Mouse (Mus musculus) small intestine, adult 2 months (tissue): ENCODE measurements around the gene D16Ertd472e. TPM values are rescaled to one million over a fixed set of nuclear protein-coding genes. Genes with fewer than 3 reads are reported as not detected.
A peak's percentile ranks its signal among the peaks of the same experiment; 100 is the strongest.

ENCODE experiments used
- H3K27ac ChIP-seq: fragments of 200-500 bp; 2 replicates; pipeline ENCODE4 v1.5.1; 2012; ENCODE audit warnings: low read depth, low read length, control low read depth, inconsistent platforms; ENCODE audit not compliant: insufficient read depth
- H3K27me3 ChIP-seq: fragments of 200-500 bp; 2 replicates; pipeline ENCODE4 v1.6.1; 2012; ENCODE audit warnings: mild to moderate bottlenecking, moderate library complexity, low read length, inconsistent platforms; ENCODE audit not compliant: control insufficient read depth, insufficient read depth
- H3K36me3 ChIP-seq: fragments of 200-500 bp; 2 replicates; pipeline ENCODE4 v1.6.1; 2012; ENCODE audit warnings: mild to moderate bottlenecking, low read length, control low read depth, inconsistent platforms; ENCODE audit not compliant: control insufficient read depth, insufficient read depth
- H3K4me1 ChIP-seq: fragments of 200-500 bp; 2 replicates; pipeline ENCODE4 v1.6.1; 2012; ENCODE audit warnings: low read length, inconsistent platforms, mixed read lengths; ENCODE audit not compliant: control insufficient read depth, insufficient read depth, insufficient read length
- H3K4me3 ChIP-seq: fragments of 200-500 bp; 2 replicates; pipeline ENCODE4 v1.5.1; 2012; ENCODE audit warnings: low read depth, mild to moderate bottlenecking, control low read depth, inconsistent platforms, low read length, moderate library complexity
- CTCF ChIP-seq: fragments of 200-500 bp; IDR thresholded peaks from 2 replicates; pipeline ENCODE4 v1.5.1; 2012; ENCODE audit warnings: low read depth, mild to moderate bottlenecking, control low read depth, inconsistent platforms, low read length, moderate library complexity, mixed read lengths; ENCODE audit not compliant: insufficient replicate concordance, insufficient read length; ENCODE audit errors: extremely low read depth
- POLR2A ChIP-seq: fragments of 200-500 bp; IDR thresholded peaks from 2 replicates; pipeline ENCODE4 v1.6.1; 2012; ENCODE audit warnings: low read depth, mild to moderate bottlenecking, control low read depth, inconsistent platforms, low read length, moderate library complexity
- WGBS: fragments of 180-500 bp; shearing (Covaris S2); methylation state at CpG from one replicate; pipeline ENCODE4 v1.1.7; 2018; 5-methylcytosine and 5-hydroxymethylcytosine counted together
- polyA plus RNA-seq: library from polyadenylated mRNA; depleted of rRNA; stranded (reverse); fragments of >200 nt; gene quantifications from 2 replicates; pipeline ENCODE4 v1.2.3, GENCODE M21; 2012

Gene D16Ertd472e
- polyA plus RNA-seq, 1 experiment, result 2.3 TPM

DNA sequence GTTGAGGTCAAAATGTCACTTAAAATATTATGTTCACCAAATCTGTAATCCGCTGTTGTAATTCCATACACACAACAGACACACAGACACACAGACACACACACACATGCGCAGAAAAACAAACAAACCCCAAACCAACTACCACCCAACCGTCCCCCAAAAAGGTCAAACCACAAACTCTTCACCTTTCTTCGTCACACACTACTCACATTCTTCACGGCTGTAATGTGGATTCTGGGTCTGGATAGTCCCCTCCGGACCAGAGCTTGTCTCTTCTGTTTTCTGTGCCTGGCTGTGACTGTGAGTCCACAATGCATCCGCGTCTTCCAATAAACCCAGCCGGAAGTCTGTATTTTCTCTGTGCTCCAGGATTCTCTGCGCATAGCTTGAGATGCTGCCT is 29.1 kb downstream of the D16Ertd472e start:
- Histone ChIP-seq H3K4me3 (no peak overlapping the region), H3K4me1 (0 out of 2 replicates have a peak, but pooled peaks cover 2% of the 10 kb centered on the region), H3K27ac (no peak overlapping the region), H3K36me3 (peaks cover 5% of the 10 kb centered on the region; the same call in 1 of the 2 replicates), H3K27me3 (no peaks in the 10 kb centered on the region)
- TF ChIP-seq POLR2A (no peak), CTCF (no peak)
- 94% methylated on average over 10 of the region's 10 CpGs for WGBS

DNA sequence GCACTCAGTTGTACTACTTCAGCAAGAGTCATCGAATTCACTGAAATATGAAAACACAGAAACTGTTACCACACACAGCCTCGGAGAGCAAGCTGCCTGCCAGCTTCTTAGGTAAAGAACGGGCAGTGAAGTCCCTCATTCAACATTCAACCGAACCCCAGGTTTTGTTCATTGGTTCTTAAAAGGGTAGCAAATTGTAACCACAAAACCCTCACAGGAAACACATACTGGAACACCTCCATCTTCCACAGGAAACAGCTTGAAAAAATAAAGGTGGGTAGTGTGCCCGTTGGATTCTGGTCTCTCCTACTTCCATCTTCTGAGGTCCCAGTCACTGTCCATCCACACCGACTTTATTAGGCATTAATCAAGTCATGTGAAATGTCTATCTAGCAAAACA is 30.0 kb downstream of the D16Ertd472e start:
- Histone ChIP-seq H3K27ac (peak overlapping the region; percentile 11; the same call in 1 of the 2 replicates), H3K36me3 (peaks cover 5% of the 10 kb centered on the region; the same call in 1 of the 2 replicates), H3K4me3 (no peak overlapping the region), H3K4me1 (0 out of 2 replicates have a peak, but pooled peaks cover 2% of the 10 kb centered on the region), H3K27me3 (no peaks in the 10 kb centered on the region)
- TF ChIP-seq POLR2A (no peak), CTCF (no peak)
- WGBS, result 81% methylated on average over 6 of the region's 6 CpGs

DNA sequence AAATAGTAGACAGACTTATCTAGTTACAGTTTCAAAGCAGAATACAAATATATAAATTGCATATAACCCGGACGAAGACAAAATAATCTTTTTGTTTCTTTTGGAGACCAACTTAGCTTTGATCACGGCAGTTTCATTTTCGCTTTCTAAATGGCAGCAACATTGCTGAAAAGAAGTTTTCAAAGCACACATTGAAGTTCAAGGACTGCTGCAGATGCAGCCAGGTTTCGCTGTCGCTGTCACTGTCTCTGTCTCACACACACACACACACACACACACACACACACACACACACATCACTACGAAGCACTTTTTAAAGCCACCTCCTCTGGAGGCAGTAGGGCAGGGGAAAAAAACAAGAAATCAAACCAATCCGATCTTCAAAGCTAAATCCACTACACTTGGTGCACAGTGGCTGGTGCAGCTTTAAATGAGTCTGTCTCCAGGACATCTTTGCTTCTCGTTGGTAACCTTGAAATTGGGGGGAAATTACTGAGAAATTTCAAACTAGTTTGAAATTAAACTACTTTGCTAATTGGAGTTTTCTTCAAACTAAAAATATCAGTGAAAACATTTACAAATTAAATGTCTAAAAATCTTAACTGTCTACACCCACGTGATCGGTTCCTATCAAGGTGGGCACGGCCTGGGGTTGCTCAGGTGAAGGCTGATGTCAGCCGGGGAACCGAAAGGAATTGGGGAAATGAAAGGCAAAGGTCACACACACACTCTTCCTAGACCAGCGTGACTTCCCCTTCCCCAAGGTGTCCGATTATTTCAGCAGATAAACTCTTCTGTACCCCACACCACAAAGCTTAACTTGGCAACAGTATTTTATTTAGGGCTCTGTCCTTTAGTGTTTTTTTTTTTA is 35.9 kb downstream of the D16Ertd472e start:
- Histone ChIP-seq H3K4me3 (peak overlapping the region; percentile 49), H3K27me3 (no peaks in the 10 kb centered on the region), H3K36me3 (peaks cover 4% of the 10 kb centered on the region; the same call in 1 of the 2 replicates), H3K27ac (peak overlapping the region; percentile 84), H3K4me1 (peaks cover 5% of the 10 kb centered on the region; the same call in 1 of the 2 replicates)
- WGBS, result 40% methylated on average over 16 of the region's 16 CpGs
- TF ChIP-seq POLR2A (no peak), CTCF (no peak)

DNA sequence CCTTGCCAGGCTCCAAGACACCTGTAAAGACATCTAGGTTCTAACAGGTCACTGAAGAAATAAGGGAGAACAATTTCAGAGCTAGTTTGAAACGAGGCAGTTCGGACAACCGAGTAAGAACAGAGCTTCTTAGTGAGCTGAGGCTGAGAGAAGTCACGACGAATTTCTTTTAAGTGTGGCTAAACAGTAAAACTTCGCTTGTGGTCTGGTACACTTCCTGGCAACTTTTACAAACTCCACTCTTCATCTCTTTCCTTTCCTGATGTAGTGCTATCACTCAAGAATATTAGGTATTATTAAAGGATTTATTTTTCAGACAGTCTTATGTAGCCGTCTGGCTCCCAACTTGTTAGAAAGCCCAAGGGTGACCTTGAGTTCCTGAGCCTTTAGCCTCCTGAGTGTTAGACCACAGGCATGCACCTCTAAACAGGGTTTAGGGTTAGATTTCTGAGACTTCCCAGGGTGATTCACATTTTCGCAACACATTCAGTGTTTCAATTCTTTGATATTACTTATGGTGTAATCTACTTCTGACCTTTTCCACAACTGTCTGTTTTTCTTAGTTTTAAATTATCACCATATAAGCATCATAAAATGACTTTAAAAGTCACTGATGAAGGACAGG is 38.6 kb downstream of the D16Ertd472e start:
- Histone ChIP-seq H3K27ac (peak overlapping the region; percentile 22; the same call in 1 of the 2 replicates), H3K36me3 (no peaks in the 10 kb centered on the region), H3K4me1 (peaks cover 3% of the 10 kb centered on the region; the same call in 1 of the 2 replicates), H3K4me3 (no peak overlapping the region), H3K27me3 (no peaks in the 10 kb centered on the region)
- 78% methylated on average over 8 of the region's 8 CpGs for WGBS
- no peak for TF ChIP-seq CTCF
- no peak for TF ChIP-seq POLR2A

DNA sequence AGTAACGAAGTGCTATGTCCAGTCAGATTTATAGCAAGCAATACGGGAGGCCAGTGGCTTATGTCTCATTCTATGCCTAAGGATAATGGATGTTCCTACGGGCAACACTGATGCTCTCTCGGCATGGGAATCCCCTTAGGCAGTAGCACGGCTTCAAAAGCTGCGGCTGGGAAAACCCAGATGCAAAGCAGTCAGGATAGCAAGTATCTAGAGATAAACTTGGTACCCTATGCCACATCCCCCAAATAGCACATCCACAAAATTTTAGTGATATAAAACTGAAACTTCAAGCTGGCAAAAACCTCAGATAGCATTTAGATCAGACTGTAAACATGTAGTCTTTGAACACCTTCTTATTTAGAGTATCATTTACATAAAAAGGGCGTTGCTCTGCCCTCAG is 39.2 kb downstream of the D16Ertd472e start:
- Histone ChIP-seq H3K27ac (peak overlapping the region; percentile 22; the same call in 1 of the 2 replicates), H3K4me3 (no peak overlapping the region), H3K27me3 (no peaks in the 10 kb centered on the region), H3K4me1 (peaks cover 3% of the 10 kb centered on the region; the same call in 1 of the 2 replicates), H3K36me3 (no peaks in the 10 kb centered on the region)
- 82% methylated on average over 7 of the region's 7 CpGs for WGBS
- TF ChIP-seq POLR2A (no peak), CTCF (no peak)

DNA sequence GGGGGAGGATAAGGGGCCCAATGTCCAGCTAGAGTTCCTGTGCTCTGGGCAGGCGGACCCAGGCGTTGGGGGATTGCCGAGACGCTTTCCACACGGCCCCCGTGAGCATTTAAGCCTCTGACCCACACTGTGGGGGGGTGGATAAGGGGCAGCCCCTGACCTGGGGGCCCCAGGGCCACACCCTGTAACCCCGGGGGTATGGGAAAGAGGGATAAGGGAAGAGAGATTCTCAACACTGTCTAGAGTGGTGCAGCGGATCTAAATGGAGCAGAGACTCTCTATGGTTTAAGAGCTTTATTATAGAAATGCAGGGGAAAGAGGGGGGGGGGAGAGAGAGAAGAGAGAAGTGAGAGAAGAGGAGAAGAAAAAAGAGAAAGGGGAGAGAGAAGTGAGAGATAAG is 42.0 kb downstream of the D16Ertd472e start:
- WGBS, result 66% methylated on average over 8 of the region's 8 CpGs
- Histone ChIP-seq H3K27me3 (no peaks in the 10 kb centered on the region), H3K4me3 (no peak overlapping the region), H3K27ac (no peak overlapping the region), H3K36me3 (no peaks in the 10 kb centered on the region), H3K4me1 (no peaks in the 10 kb centered on the region)
- no peak for TF ChIP-seq POLR2A
- TF ChIP-seq CTCF, result no peak
